Mouse (Mus musculus): ENCODE measurements around the gene Macrod2.

- TF ChIP-seq CTCF (IDR thresholded peaks at IDR 0.05; ENCODE audit: low read depth) (no peak), EP300 (IDR thresholded peaks at IDR 0.05; ENCODE audit: low read depth) (no peak)
Observed at GRCm38 (mm10) chr2:141463946-141464345, 1068.8 kb downstream of the Macrod2 start.
